Mouse (Mus musculus) activated CD4-positive, CD25-positive, alpha-beta regulatory T cell (primary cell): ENCODE measurements around the gene Gm17174. TPM values are rescaled to one million over a fixed set of nuclear protein-coding genes. Genes with fewer than 3 reads are reported as not detected.

Experiments
- polyA plus RNA-seq, 2 experiments: library from polyadenylated mRNA; unstranded; fragments of 100-300 nt; shearing (Covaris generic); gene quantifications; one replicate each; pipeline ENCODE4 v1.2.1; 2017

The Gm17174 gene
- polyA plus RNA-seq = not detected

GRCm38 (mm10) chr14:51592039-51592438, at the start of gene Gm17174:
TSS of gene Gm17174 (minus strand) at chr14:51592139.

GRCm38 (mm10) chr14:51635566-51635965, 43.6 kb upstream of the Gm17174 start, which contains the start of gene Gm4181:
TSS of gene Gm4181 (minus strand) at chr14:51635666.

GRCm38 (mm10) chr14:51611210-51611609, 19.3 kb upstream of the Gm17174 start, which contains the start of gene Gm17078:
TSS of gene Gm17078 (minus strand) at chr14:51611310.

DNA sequence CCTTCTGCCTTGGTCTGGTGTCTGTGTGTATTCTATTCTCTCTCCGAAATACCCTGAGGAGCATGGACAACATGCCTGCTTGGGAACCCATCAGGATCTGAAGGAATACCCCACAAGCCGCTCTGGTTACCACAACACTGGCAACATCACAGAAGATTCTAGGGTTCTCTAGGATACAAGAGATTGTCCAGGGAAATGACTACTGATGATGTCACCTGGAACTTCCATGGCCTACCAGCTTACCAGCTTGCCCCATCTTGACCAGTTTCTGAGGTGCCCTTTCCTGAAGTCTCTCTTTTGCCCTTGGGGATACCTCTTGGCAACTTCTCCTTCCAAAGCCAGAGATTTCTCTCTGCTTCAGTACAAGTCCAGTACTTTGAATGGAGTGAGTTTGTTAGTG, 18.0 kb downstream of the Gm17174 start, which contains the start of gene Gm17175:
Gm17175 (minus strand) TSS at position 101 of the 400 bp plus-strand sequence.

DNA sequence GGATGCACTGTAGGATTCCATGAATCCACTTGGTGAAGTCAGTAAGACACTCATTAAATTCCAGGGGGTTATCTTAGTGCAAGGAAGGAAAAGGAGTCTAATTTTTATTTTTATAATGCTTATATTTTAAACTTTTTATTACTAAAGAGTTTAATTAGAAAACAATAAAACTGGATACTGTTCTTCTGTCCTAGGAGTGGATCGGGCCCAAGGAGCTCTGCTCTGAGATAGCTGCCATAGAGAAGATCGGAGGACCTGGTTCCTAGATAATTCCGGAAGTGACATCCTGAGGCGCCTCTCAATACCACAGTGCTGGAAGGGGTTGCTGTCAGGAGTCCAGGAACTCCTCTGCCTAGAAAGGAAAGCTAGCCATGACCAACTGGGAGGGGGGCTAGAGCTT, 39.4 kb downstream of the Gm17174 start, which contains the start of gene Gm5622:
Gm5622 (plus strand) TSS at position 301 of the 400 bp plus-strand sequence.

Other genes starting within 250 kb of the Gm17174 start
- under 1 TPM in 1 of 2 experiments, not detected in 1; 0.42 TPM for gene Gm7247, start 230.4 kb downstream of the Gm17174 start, polyA plus RNA-seq
- gene Vmn2r88, start 181.3 kb downstream of the Gm17174 start, polyA plus RNA-seq = not detected
- under 1 TPM in 1 of 2 experiments, not detected in 1; 0.05 TPM for gene Vmn2r89, start 140.3 kb downstream of the Gm17174 start, polyA plus RNA-seq
- under 1 TPM in 1 of 2 experiments, not detected in 1; 0.15 TPM for gene Gm5622, start 39.3 kb downstream of the Gm17174 start, polyA plus RNA-seq
- not detected for gene Gm17175, start 18.1 kb downstream of the Gm17174 start, polyA plus RNA-seq
- not detected for gene Gm17078, start 19.2 kb upstream of the Gm17174 start, polyA plus RNA-seq
- not detected for gene Gm4181, start 43.5 kb upstream of the Gm17174 start, polyA plus RNA-seq
- gene Gm17079, start 103.3 kb upstream of the Gm17174 start, polyA plus RNA-seq = not detected
- not detected for gene Gm5800, start 125.0 kb upstream of the Gm17174 start, polyA plus RNA-seq
- not detected for gene Ang4, start 181.5 kb upstream of the Gm17174 start, polyA plus RNA-seq
- gene AY358078, start 207.9 kb upstream of the Gm17174 start, polyA plus RNA-seq = not detected